Mouse (Mus musculus) ES-Bruce4 (cell line): Measurements from ENCODE around the gene Zfp524. TPM values are rescaled to one million over a fixed set of nuclear protein-coding genes. Genes with fewer than 3 reads are reported as not detected.
A peak's percentile ranks its signal among the peaks of the same experiment; 100 is the strongest.

Experiments used
- H3K27ac ChIP-seq: 2 replicates; pipeline ENCODE4 v1.5.1; 2012; ENCODE audit warnings: low read length, inconsistent platforms; ENCODE audit not compliant: insufficient read depth
- H3K27me3 ChIP-seq: 2 replicates; pipeline ENCODE4 v1.6.1; 2012; ENCODE audit warnings: mild to moderate bottlenecking, low read length, inconsistent platforms; ENCODE audit not compliant: control insufficient read depth, poor library complexity, insufficient read depth, severe bottlenecking
- H3K36me3 ChIP-seq: 2 replicates; pipeline ENCODE4 v1.6.1; 2012; ENCODE audit warnings: inconsistent platforms, mild to moderate bottlenecking, low read length, moderate library complexity; ENCODE audit not compliant: control insufficient read depth, poor library complexity, insufficient read depth, severe bottlenecking
- H3K4me1 ChIP-seq: one replicate; pipeline ENCODE4 v1.8.1; 2011; ENCODE audit warnings: low read length; ENCODE audit not compliant: control insufficient read depth, insufficient read depth
- H3K4me3 ChIP-seq: 2 replicates; pipeline ENCODE4 v1.5.1; 2011; ENCODE audit warnings: low read depth, mild to moderate bottlenecking, low read length
- H3K9ac ChIP-seq: 2 replicates; pipeline ENCODE4 v1.6.1; 2012; ENCODE audit warnings: low read depth, mild to moderate bottlenecking, inconsistent platforms; ENCODE audit not compliant: poor library complexity, severe bottlenecking
- H3K9me3 ChIP-seq: replicated peaks from 2 replicates; pipeline ENCODE4 v1.6.1; 2012; ENCODE audit warnings: mild to moderate bottlenecking, low read length, inconsistent platforms; ENCODE audit not compliant: control insufficient read depth, poor library complexity, insufficient read depth, severe bottlenecking
- CTCF ChIP-seq: IDR thresholded peaks from one replicate; pipeline ENCODE4 v1.8.1; 2011; ENCODE audit warnings: low read depth, low read length
- EP300 ChIP-seq: IDR thresholded peaks from 2 replicates; pipeline ENCODE4 v1.6.1; 2011; ENCODE audit warnings: low read depth, low read length; ENCODE audit not compliant: insufficient read depth
- POLR2A ChIP-seq: IDR thresholded peaks from one replicate; pipeline ENCODE4 v1.8.1; 2011; ENCODE audit warnings: low read length; ENCODE audit not compliant: insufficient read depth
- polyA plus RNA-seq: library from polyadenylated mRNA; stranded (reverse); fragments of >200 nt; gene quantifications from 2 replicates; pipeline ENCODE4 v1.2.4, GENCODE M21; 2011; ENCODE audit warnings: low read depth; ENCODE audit not compliant: missing spikeins, insufficient read depth, insufficient read length

Zfp524 gene
- polyA plus RNA-seq, 1 experiment = 4.7 TPM

DNA sequence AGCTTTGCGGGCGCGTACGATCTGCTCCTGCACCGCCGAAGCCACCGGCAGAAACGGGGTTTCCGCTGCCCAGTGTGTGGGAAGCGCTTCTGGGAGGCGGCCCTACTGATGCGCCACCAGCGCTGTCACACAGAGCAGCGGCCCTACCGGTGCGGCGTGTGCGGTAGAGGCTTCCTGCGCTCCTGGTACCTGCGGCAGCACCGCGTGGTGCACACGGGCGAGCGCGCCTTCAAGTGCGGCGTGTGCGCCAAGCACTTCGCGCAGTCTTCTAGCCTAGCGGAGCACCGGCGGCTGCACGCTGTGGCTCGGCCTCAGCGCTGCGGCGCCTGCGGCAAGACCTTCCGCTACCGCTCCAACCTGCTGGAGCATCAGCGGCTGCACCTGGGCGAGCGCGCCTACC lies 17.3 kb downstream of the Zfp524 start:
- no peaks in the 10 kb centered on the region for H3K36me3 ChIP-seq
- TF ChIP-seq POLR2A (no peak), EP300 (no peak), CTCF (no peak)
- H3K27ac ChIP-seq = no peak overlapping the region
- H3K9ac ChIP-seq = peak overlapping the region; percentile 41
- H3K27me3 ChIP-seq = no peaks in the 10 kb centered on the region
- no peaks in the 10 kb centered on the region for H3K9me3 ChIP-seq
- H3K4me3 ChIP-seq = peak overlapping the region; percentile 59
- no peaks in the 10 kb centered on the region for H3K4me1 ChIP-seq

DNA sequence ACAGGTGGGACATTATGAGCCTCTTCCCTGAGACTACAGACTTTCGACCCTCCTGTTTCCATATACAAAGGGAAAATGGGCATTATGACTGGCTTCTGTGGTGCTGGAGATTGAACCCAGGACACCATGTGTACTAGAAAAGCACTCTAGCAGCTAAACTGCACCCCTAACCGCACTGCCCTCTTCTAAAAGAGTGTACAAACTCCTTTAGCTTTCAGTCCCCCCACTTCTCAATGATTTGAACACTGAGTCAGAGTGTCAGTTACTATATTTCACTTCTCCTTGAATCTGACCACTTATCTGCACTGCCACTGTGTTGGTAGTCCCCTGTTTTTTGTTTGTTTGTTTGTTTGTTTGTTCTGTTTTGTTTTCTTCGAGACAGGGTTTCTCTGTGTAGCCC lies 19.6 kb downstream of the Zfp524 start, which contains the start of gene 4632433K11Rik:
4632433K11Rik (plus strand) TSS at position 301 of the 400 bp plus-strand sequence.
- H3K36me3 ChIP-seq = no peaks in the 10 kb centered on the region
- TF ChIP-seq CTCF (no peak), POLR2A (no peak), EP300 (no peak)
- H3K4me1 ChIP-seq = no peaks in the 10 kb centered on the region
- H3K9ac ChIP-seq = no peak within 1 kb of the TSS
- no peaks in the 10 kb centered on the region for H3K9me3 ChIP-seq
- no peak within 1 kb of the TSS for H3K4me3 ChIP-seq
- H3K27ac ChIP-seq = no peak within 1 kb of the TSS
- no peaks in the 10 kb centered on the region for H3K27me3 ChIP-seq

DNA sequence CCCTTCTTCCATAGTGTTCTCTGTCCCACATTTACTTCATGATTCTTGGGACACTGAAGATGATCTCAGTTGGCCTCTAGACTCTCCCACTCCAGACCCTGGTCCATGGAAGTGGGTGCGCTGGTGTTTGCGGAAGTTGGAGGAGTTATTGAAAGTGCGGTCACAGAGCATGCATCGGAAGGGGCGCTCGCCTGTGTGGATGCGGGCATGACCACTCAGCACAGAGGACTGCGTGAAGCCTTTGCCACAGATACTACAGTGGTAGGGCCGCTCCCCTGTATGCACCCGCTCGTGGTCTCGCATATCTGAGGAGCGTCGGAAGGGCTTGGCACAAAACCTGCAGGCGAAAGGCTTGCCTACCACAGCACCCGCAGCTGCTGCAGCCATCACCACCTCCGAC lies 21.4 kb downstream of the Zfp524 start:
- H3K4me1 ChIP-seq = no peaks in the 10 kb centered on the region
- no peak overlapping the region for H3K4me3 ChIP-seq
- H3K36me3 ChIP-seq = no peaks in the 10 kb centered on the region
- no peak overlapping the region for H3K27ac ChIP-seq
- H3K9me3 ChIP-seq = no peaks in the 10 kb centered on the region
- TF ChIP-seq POLR2A (no peak), CTCF (no peak), EP300 (no peak)
- no peak overlapping the region for H3K9ac ChIP-seq
- no peaks in the 10 kb centered on the region for H3K27me3 ChIP-seq

DNA sequence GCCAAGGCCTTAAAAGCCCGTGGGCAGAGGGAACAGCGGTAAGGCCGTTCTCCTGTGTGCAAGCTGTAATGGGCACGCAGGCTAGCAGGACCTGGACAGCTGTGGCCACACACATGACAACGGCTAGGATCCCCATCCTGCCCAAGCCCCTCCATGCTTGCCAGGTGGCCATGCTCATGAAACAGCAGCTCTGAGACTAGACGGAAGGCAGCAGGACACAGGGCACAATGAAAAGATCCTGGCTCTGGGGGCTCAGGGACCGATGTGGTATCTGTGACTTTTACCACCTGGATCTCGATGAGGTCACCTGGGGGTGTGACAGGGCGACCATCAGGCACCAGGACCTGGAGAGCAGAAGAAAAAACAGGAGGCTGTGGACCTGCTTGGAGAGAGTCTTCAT lies 21.9 kb downstream of the Zfp524 start:
- H3K9ac ChIP-seq = no peak overlapping the region
- H3K36me3 ChIP-seq = peaks cover under 1% of the 10 kb centered on the region; the same call in 1 of the 2 replicates
- H3K4me3 ChIP-seq = no peak overlapping the region
- H3K27ac ChIP-seq = no peak overlapping the region
- no peak for TF ChIP-seq POLR2A
- TF ChIP-seq EP300 = no peak
- TF ChIP-seq CTCF = no peak
- no peaks in the 10 kb centered on the region for H3K27me3 ChIP-seq
- H3K4me1 ChIP-seq = no peaks in the 10 kb centered on the region
- no peaks in the 10 kb centered on the region for H3K9me3 ChIP-seq

DNA sequence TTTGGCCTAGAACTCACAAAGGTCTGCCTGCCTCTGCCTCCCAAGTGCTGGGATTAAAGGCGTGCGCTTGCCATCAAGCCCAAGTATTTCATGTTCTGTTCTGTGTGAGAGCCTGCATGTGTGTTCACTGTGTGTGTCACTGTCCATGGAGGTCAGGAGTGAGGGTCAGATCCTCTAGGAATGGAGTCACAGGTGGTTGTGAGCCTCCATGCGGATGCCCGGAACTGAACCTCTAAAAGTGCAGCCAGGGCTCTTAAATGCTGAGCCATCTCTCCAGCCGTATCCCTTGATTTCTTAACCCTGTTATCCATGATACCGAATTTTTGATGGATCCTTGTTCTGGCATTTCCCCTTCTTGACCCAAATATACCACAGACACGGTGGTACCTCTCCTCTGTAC lies 22.8 kb downstream of the Zfp524 start:
- Histone ChIP-seq H3K27me3 (no peaks in the 10 kb centered on the region), H3K4me3 (no peak overlapping the region), H3K9me3 (no peaks in the 10 kb centered on the region), H3K27ac (no peak overlapping the region), H3K4me1 (no peaks in the 10 kb centered on the region), H3K9ac (no peak overlapping the region), H3K36me3 (peaks cover 2% of the 10 kb centered on the region; the same call in 1 of the 2 replicates)
- TF ChIP-seq POLR2A = no peak
- no peak for TF ChIP-seq CTCF
- no peak for TF ChIP-seq EP300

DNA sequence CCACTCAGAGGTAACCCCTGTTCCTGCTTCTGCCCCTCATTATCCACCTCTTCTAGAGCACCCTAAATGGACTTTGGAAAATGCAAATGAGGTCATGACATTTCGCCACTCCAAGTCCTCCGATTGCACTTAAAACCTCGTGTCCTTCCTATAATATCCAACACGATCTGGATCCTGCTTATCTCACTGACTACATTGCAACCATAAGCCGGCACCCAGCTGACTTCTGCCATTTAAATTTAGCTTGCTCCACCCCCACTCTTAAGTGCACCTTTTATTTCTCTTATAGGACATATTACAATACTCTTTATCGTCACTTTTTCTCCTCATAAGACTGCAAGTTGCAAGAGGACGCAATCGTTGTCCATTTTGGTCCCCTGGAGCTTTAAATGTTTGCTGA lies 23.3 kb downstream of the Zfp524 start:
- Histone ChIP-seq H3K9ac (no peak overlapping the region), H3K36me3 (peaks cover 2% of the 10 kb centered on the region; the same call in 1 of the 2 replicates), H3K4me3 (no peak overlapping the region), H3K4me1 (no peaks in the 10 kb centered on the region), H3K27ac (no peak overlapping the region), H3K27me3 (no peaks in the 10 kb centered on the region), H3K9me3 (no peaks in the 10 kb centered on the region)
- TF ChIP-seq EP300 (no peak), POLR2A (no peak), CTCF (no peak)
